Mouse (Mus musculus): ENCODE data around the gene Tbc1d20. TPM values are rescaled to one million over a fixed set of nuclear protein-coding genes. Genes with fewer than 3 reads are reported as not detected.

The Tbc1d20 gene
- polyA plus RNA-seq, 1 experiment from 2014 or later, result 71.4 TPM

DNA sequence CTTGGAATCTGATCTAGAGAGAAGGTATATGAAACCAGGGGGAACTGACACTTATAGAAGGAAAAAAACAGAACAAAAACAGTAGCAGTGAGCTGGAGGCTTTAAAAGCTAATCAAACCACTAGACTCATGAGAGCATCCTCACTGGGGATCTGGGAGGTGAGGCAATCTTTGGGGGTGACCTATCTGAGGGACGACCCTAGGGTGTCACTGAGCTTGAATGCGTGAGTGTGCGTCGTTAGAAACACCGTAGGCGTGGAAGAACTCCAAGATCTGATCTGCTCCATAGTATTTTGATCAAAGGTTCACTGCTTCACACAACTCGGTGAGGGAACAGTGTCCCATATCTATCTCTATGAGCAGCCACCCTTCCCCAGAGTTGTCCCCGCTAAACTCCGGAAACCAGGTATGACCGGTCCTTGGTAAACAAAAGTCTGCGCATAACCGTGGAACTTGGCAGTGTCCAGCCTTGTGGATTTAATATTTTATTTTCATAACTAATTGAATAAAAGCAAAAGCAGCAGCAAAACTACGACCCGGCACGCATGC lies 375 bp upstream of the Tbc1d20 start:
- in situ Hi-C loops (cut with MboI; ENCODE audit: low pct_unique_long_range_greater_than_20kb), result no loop called here
- no peak for TF ChIP-seq CTCF (IDR thresholded peaks at IDR 0.05)
- POLR2A ChIA-PET, result interaction anchor here (1.0 kb wide), 1 partner anchor 47 kb away, joined by 3 read pairs; no protein-coding TSS in a partner anchor

DNA sequence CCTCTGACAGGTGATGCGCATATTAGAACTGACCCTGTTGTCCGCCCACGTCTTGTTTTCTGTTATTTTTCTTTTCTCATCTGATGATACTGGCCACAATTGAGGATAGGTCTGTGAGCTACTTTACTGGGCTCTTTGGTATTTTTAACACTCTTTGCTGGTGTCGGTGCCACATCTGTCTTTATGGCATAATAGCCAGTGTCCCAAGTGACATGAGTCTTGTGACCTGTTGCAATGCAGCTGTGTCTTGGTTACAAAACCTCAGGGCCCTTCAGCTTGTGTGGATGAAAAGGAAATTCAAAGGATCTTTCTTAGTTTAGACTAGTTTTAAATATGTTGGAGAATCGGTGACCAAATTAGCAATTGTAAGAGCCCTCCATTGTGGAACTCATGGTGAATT lies 913 bp downstream of the Tbc1d20 start:
- CTCF ChIA-PET, result interaction anchor here (2.1 to 2.2 kb wide), 2 partner anchors 11 to 49 kb away, joined by 5 to 6 read pairs; partner anchors contain the start of gene Trib3

More for the DNA sequence above, 375 bp upstream of the Tbc1d20 start:
- DNase-seq (ENCODE audit: low read depth, low spot score), result no peak
- H3K27me3 ChIP-seq, result no peaks in the 10 kb centered on the region
- ATAC-seq, result peak; percentile 18
- CTCF ChIA-PET, result interaction anchor here (1.2 to 2.2 kb wide), 3 partner anchors 12 to 70 kb away, joined by 4 to 6 read pairs (median 5); partner anchors contain the start of gene Trib3

DNA sequence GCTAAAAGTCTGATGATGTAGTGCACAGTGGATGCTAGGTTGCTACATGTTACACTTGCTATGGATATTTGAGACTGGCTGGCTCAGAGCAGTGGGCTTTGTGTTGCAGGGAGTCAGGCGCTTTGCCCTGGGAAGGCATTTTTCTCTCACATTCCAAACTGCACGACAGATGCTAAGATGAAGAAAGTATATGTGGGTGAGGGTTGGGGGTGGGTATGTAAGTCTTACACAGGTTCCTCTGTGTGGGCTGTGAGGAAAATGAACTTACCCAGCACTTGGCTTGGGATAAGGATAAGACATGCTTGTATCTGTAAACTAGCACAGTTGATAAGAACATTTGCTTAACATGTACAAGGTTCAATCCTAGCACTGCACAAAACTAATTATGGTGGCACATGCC lies 9.2 kb downstream of the Tbc1d20 start:
- TF ChIP-seq CTCF (IDR thresholded peaks at IDR 0.05), result no peak
- ATAC-seq (no peak), DNase-seq (ENCODE audit: low read depth, low spot score) (no peak)
- in situ Hi-C loops (cut with MboI; ENCODE audit: low pct_unique_long_range_greater_than_20kb), result no loop called here
- ChIA-PET CTCF (no interaction called here), POLR2A (interaction anchor here (1.0 kb wide), 1 partner anchor 10 kb away, joined by 3 read pairs; no protein-coding TSS in a partner anchor)
- H3K27me3 ChIP-seq, result no peaks in the 10 kb centered on the region

More for the DNA sequence above, 913 bp downstream of the Tbc1d20 start:
- in situ Hi-C loops (cut with MboI; ENCODE audit: low pct_unique_long_range_greater_than_20kb), result no loop called here
- POLR2A ChIA-PET, result interaction anchor here (0.6 to 1.3 kb wide), 4 partner anchors 12 to 71 kb away, joined by 3 to 4 read pairs (median 3); no protein-coding TSS in a partner anchor
- no peaks in the 10 kb centered on the region for H3K27me3 ChIP-seq
- TF ChIP-seq CTCF (IDR thresholded peaks at IDR 0.05), result no peak
- DNase-seq (ENCODE audit: low read depth, low spot score), result no peak
- no peak for ATAC-seq

DNA sequence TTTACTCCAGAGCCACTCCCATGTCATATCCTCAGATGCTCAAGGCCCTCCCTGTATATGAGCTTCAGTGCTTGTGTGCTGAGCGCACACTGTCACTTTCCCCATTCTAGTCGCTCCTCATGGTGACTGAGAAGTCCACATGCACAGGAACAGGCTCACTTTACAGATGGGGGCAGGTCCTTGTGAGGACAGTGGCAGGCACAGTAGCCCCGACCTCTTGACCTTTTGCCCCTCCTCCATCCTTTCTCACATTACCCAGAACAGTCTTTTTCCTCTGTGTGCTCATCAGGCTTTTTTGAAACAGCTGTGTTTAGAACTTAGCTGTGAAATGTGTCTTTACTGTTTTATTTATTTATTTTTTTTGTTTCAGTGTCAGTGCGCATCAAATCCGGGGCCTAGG lies 10.2 kb downstream of the Tbc1d20 start:
- in situ Hi-C loops (cut with MboI; ENCODE audit: low pct_unique_long_range_greater_than_20kb), result no loop called here
- H3K27me3 ChIP-seq, result no peaks in the 10 kb centered on the region
- ChIA-PET POLR2A (no interaction called here), CTCF (no interaction called here)
- TF ChIP-seq CTCF (IDR thresholded peaks at IDR 0.05), result no peak
- no peak for DNase-seq (ENCODE audit: low read depth, low spot score)
- no peak for ATAC-seq

DNA sequence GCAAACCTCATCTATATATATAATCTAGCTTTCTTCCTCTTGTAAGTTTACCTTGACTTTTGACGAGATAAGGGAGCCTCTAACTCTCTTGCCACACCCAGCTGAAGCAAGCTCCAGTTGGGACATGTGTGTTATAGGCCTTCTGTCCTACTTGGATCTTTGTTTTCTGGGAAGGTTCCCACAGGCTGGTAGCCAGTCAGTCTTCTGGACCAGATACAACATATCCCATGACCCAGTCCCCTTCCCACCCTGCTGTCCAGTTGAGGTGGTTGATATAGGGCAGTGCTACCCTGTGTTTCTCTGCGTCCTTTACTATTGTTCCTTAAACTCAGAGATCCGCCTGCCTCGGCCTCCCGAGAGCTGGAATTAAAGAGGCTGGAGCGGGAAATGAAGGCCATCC lies 11.9 kb downstream of the Tbc1d20 start:
- DNase-seq (ENCODE audit: low read depth, low spot score) (no peak), ATAC-seq (no peak)
- ChIA-PET CTCF (interaction anchor here (1.4 to 1.9 kb wide), 2 partner anchors 12 to 16 kb away, joined by 4 to 5 read pairs; partner anchors contain the start of gene Tbc1d20), POLR2A (no interaction called here)
- no peaks in the 10 kb centered on the region for H3K27me3 ChIP-seq
- in situ Hi-C loops (cut with MboI; ENCODE audit: low pct_unique_long_range_greater_than_20kb), result no loop called here
- no peak for TF ChIP-seq CTCF (IDR thresholded peaks at IDR 0.05)

DNA sequence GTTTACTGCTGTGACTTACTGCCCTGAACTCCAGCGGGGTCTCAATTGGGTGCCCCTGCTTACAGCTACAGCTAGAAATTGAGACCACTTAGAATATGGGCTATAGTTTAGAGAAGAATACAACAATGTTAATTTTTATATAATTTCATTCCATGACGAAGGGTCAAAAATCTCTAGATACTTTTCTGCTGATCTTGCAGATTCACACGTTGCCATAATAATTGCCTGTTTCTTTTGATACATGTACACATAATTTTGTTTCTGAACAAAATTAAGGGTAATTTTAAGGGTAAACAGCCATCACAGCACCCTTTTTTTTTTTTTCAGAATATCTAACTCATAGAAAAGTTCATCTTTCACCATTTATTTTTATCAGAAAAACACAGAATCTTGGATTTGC lies 13.6 kb downstream of the Tbc1d20 start:
- no peak for ATAC-seq
- POLR2A ChIA-PET, result no interaction called here

DNA sequence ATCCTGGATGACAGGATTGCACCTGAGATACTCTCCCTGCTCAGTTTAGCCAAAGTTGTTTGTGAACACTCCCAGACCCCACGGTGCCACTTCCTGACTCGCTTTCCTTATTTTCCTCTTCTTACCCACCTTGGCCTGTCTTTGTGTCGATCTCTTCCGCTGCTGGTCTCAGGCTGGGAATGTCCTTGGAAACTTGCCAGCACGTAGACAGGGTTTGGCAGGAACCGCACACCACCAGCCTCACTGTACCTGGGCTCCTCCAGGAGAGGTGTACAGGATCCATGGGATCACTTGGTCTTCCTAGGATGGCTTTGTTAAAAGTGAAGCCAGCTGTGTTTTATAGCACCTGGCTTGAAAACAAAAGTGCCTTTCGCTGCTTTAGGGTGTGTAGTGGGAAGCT lies 19.4 kb downstream of the Tbc1d20 start:
- no peaks in the 10 kb centered on the region for H3K27me3 ChIP-seq
- TF ChIP-seq CTCF (IDR thresholded peaks at IDR 0.05), result no peak
- DNase-seq (ENCODE audit: low read depth, low spot score) (no peak), ATAC-seq (no peak)
- ChIA-PET CTCF (interaction anchor here (0.6 to 2.2 kb wide), 3 partner anchors 17 to 286 kb away, joined by 3 to 5 read pairs (median 5); no protein-coding TSS in a partner anchor), POLR2A (interaction anchor here (0.6 to 0.9 kb wide), 3 partner anchors 11 to 645 kb away, joined by 3 read pairs; no protein-coding TSS in a partner anchor)
- in situ Hi-C loops (cut with MboI; ENCODE audit: low pct_unique_long_range_greater_than_20kb), result no loop called here

More for the DNA sequence above, 13.6 kb downstream of the Tbc1d20 start:
- DNase-seq (ENCODE audit: low read depth, low spot score), result no peak
- in situ Hi-C loops (cut with MboI; ENCODE audit: low pct_unique_long_range_greater_than_20kb), result no loop called here
- H3K27me3 ChIP-seq, result no peaks in the 10 kb centered on the region
- CTCF ChIA-PET, result interaction anchor here (0.7 to 1.4 kb wide), 2 partner anchors 38 to 118 kb away, joined by 3 read pairs; no protein-coding TSS in a partner anchor
- no peak for TF ChIP-seq CTCF (IDR thresholded peaks at IDR 0.05)

DNA sequence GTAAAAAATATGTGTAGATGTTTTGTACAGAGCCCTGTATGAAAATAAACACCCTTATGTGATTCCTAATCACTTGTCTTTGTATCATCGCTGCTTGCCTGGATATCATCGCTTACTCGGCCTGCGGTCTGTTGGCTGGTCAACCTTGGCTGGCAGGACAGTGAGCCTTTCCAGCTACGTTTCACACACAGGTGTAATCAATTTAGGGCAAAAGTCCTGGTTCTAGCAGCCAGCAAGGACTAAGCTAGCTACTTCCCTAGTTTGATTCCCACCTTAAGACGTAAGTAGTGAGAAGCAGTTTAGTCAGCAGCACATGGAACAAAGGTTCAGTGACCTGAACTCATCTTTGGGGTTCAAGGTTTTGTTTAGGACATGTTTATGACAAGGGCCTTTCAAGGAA lies 20.3 kb downstream of the Tbc1d20 start:
- ChIA-PET POLR2A (interaction anchor here (0.5 to 0.6 kb wide), 2 partner anchors 11 to 644 kb away, joined by 3 to 4 read pairs; no protein-coding TSS in a partner anchor), CTCF (interaction anchor here (1.8 to 2.2 kb wide), 2 partner anchors 18 to 29 kb away, joined by 5 read pairs; no protein-coding TSS in a partner anchor)
- no peaks in the 10 kb centered on the region for H3K27me3 ChIP-seq
- in situ Hi-C loops (cut with MboI; ENCODE audit: low pct_unique_long_range_greater_than_20kb), result no loop called here
- no peak for TF ChIP-seq CTCF (IDR thresholded peaks at IDR 0.05)
- DNase-seq (ENCODE audit: low read depth, low spot score) (no peak), ATAC-seq (no peak)

DNA sequence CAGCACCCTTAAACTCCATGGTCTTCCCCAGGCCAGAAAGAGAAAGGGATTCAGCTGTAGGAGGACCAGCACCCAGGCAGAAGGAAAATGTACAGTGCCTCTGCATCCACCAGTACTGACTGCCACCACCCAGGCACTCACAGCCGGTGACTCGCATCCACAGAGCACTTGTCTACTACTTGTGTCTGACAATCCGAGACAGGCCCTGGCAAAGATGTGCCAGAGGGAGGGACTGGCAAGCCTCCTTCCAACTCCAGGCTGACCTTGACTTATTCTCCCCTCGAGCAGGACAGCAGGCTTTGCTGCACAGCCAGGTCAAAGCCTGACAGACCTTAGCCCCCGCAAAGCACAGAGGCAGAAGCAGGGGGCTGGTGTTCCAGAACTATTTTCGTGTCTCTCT lies 23.4 kb downstream of the Tbc1d20 start:
- DNase-seq (ENCODE audit: low read depth, low spot score), result no peak
- TF ChIP-seq CTCF (IDR thresholded peaks at IDR 0.05), result no peak
- POLR2A ChIA-PET, result interaction anchor here (1.3 kb wide), 1 partner anchor 15 kb away, joined by 3 read pairs; the partner anchor contains the start of gene Rbck1
- H3K27me3 ChIP-seq, result no peaks in the 10 kb centered on the region
- CTCF ChIA-PET, result no interaction called here
- ATAC-seq, result peak; percentile 51
- in situ Hi-C loops (cut with MboI; ENCODE audit: low pct_unique_long_range_greater_than_20kb), result no loop called here

DNA sequence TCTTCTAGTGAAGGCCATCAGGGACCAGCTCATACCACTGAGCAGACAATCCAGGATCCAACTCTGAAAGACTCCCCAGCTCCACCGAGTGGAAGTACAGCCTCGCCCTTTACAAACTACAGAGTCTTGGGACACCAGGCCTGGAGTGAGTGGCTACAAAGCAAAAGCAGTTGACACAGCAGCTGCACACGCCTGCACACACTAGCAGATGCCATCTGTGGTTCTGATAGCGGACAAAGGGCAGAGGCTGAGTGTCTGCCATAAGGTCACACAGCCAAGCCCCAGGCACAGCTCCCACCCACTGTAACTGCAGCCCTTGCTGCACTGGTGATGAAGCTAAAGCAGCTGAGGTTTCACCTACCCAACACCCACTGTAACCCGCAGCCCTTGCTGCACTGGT lies 27.9 kb downstream of the Tbc1d20 start:
- TF ChIP-seq CTCF (IDR thresholded peaks at IDR 0.05), result no peak
- no peaks in the 10 kb centered on the region for H3K27me3 ChIP-seq
- in situ Hi-C loops (cut with MboI; ENCODE audit: low pct_unique_long_range_greater_than_20kb), result no loop called here
- ChIA-PET POLR2A (no interaction called here), CTCF (interaction anchor here (1.0 to 1.2 kb wide), 2 partner anchors 17 to 21 kb away, joined by 3 to 4 read pairs; no protein-coding TSS in a partner anchor)
- DNase-seq (ENCODE audit: low read depth, low spot score), result no peak
- no peak for ATAC-seq

DNA sequence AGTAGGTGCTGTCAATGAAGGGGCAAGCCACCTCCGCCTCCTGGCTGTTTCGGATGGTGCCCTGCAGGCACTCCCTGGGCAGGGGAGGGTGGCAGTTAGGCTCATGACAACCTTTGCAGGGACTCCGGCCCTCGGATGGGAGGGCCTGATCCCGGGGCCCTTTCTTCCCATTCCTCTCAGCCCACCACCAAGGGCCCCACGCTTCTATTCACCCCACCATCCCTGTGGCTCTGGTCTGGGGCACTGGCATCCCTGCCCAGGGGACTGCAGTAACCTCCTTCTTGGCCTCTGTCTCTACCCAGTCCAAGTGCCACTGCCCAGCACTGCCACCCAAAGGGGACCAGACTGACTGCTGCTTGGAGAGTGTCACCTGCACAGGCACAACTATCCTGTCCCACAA lies 28.6 kb downstream of the Tbc1d20 start:
- DNase-seq (ENCODE audit: low read depth, low spot score) (no peak), ATAC-seq (no peak)
- POLR2A ChIA-PET, result no interaction called here
- in situ Hi-C loops (cut with MboI; ENCODE audit: low pct_unique_long_range_greater_than_20kb), result no loop called here
- no peaks in the 10 kb centered on the region for H3K27me3 ChIP-seq
- TF ChIP-seq CTCF (IDR thresholded peaks at IDR 0.05), result no peak
- CTCF ChIA-PET, result interaction anchor here (1.2 kb wide), 1 partner anchor 20 kb away, joined by 3 read pairs; no protein-coding TSS in a partner anchor

Measured in Patski (cell line).